ENCODE assay signal across 9 mouse cellular contexts in the genomic region with DNA sequence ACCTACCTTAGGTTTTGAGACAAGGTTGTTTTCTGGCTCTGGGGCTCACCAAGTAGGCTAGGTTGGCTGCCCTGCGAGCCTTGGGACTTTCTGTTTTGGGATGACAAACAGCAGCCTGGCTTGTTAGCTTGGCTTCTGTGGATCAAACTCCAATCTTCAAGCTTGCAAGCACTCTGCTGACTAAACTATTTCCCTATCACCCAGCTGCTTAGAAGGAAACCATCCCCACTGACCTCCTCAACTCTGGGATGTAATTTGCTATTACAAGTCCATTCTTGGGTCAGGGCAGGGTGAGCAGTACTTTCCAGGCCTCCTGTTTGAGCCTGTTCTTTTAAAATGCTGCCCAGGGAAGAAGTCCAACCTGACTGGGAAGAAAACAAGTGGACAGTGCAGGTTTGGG. TPM values are rescaled to one million over a fixed set of nuclear protein-coding genes. Genes with fewer than 3 reads are reported as not detected.
DNase-seq lines count a peak whose midpoint lies in the region; ATAC-seq lines count a peak whose summit lies in the region.
"Had no signal": no experiment of that assay in that cellular context is flagged by ENCODE, and none has a peak within 500 bp of the region (broad histone marks: within the 10 kb centered on the region; RNA-seq: fewer than 3 reads in every experiment).

No protein-coding gene starts in this region.

- H3K4me1 ChIP-seq in heart, embryonic 11.5 days (ENCODE audit: control insufficient read depth, insufficient read depth, low read length): peaks cover 31% of the 10 kb centered on the region
- H3K4me1 ChIP-seq in heart, embryonic 15.5 days (replicated peaks): peaks cover 49% of the 10 kb centered on the region
- H3K4me1 ChIP-seq in forebrain, embryonic 15.5 days: no peaks in the 10 kb centered on the region

- H3K36me3 ChIP-seq in heart, embryonic 11.5 days (ENCODE audit: control insufficient read depth, insufficient read depth, low read length): no peaks in the 10 kb centered on the region
- H3K36me3 ChIP-seq in heart, embryonic 15.5 days: no peaks in the 10 kb centered on the region
- H3K36me3 ChIP-seq in forebrain, embryonic 15.5 days: no peaks in the 10 kb centered on the region
- H3K36me3 ChIP-seq: midbrain, embryonic 12.5 days had no signal

- intact Hi-C loops in heart, postnatal 36 days (cut with DNase I): no loop called here

- H3K9me3 ChIP-seq in heart, embryonic 11.5 days (replicated peaks; ENCODE audit: control insufficient read depth, low read length): no peaks in the 10 kb centered on the region
- no peaks in the 10 kb centered on the region for H3K9me3 ChIP-seq in heart, embryonic 15.5 days (replicated peaks)
- no peaks in the 10 kb centered on the region for H3K9me3 ChIP-seq in forebrain, embryonic 15.5 days
- H3K9me3 ChIP-seq: midbrain, embryonic 12.5 days had no signal

- H3K4me3 ChIP-seq in heart, embryonic 11.5 days (ENCODE audit: low read depth, low read length): no peak overlapping the region
- H3K4me3 ChIP-seq in heart, embryonic 15.5 days: no peak overlapping the region
- no peak overlapping the region for H3K4me3 ChIP-seq in forebrain, embryonic 15.5 days
- H3K4me3 ChIP-seq: midbrain, embryonic 12.5 days had no signal

- ATAC-seq in heart, embryonic 11.5 days (replicated peaks; ENCODE audit: insufficient number of reproducible peaks, low FRiP score, low TSS enrichment): no peak
- no peak for ATAC-seq in heart, embryonic 15.5 days (replicated peaks; ENCODE audit: insufficient number of reproducible peaks, insufficient read depth, low FRiP score, low read depth)
- ATAC-seq in forebrain, embryonic 15.5 days (replicated peaks): no peak

- 74% methylated on average over 1 of the region's 1 CpGs for WGBS in heart, embryonic 11.5 days (ENCODE audit: insufficient replicate concordance)
- WGBS in heart, embryonic 15.5 days: 28% methylated on average over 1 of the region's 1 CpGs
- WGBS in forebrain, embryonic 15.5 days: 90% methylated on average over 1 of the region's 1 CpGs

- DNase-seq in heart, postnatal 36 days: no peak
- DNase-seq in 3T3-L1 (ENCODE audit: low read depth, low spot score): peak; percentile 57
- DNase-seq in kidney, postnatal 25 days: peak; percentile 63 to 86
- no peak for DNase-seq in thymus, postnatal 25 days
- no peak for DNase-seq in B cell, adult 2 months

- peak overlapping the region; percentile 84 for H3K27ac ChIP-seq in heart, embryonic 11.5 days (ENCODE audit: low read depth, low read length)
- peak overlapping the region; percentile 87 for H3K27ac ChIP-seq in heart, embryonic 15.5 days
- H3K27ac ChIP-seq in forebrain, embryonic 15.5 days (replicated peaks): no peak overlapping the region
- H3K27ac ChIP-seq: midbrain, embryonic 12.5 days had no signal

- no peaks in the 10 kb centered on the region for H3K27me3 ChIP-seq in heart, embryonic 11.5 days (ENCODE audit: control insufficient read depth, insufficient read depth, low read length)
- no peaks in the 10 kb centered on the region for H3K27me3 ChIP-seq in heart, embryonic 15.5 days
- no peaks in the 10 kb centered on the region for H3K27me3 ChIP-seq in forebrain, embryonic 15.5 days
- H3K27me3 ChIP-seq: midbrain, embryonic 12.5 days had no signal

- H3K9ac ChIP-seq in heart, embryonic 11.5 days (ENCODE audit: low read depth, low read length): 0 out of 2 replicates have a peak overlapping the region, but pooled peaks have one; percentile 43
- H3K9ac ChIP-seq in heart, embryonic 15.5 days: no peak overlapping the region
- H3K9ac ChIP-seq in forebrain, embryonic 15.5 days (replicated peaks): no peak overlapping the region
- H3K9ac ChIP-seq: midbrain, embryonic 12.5 days had no signal

- H3K4me2 ChIP-seq in heart, embryonic 11.5 days: peak overlapping the region; percentile 6; the same call in 1 of the 2 replicates
- H3K4me2 ChIP-seq in heart, embryonic 15.5 days: peak overlapping the region; percentile 14; the same call in 1 of the 2 replicates
- H3K4me2 ChIP-seq in forebrain, embryonic 15.5 days (replicated peaks): no peak overlapping the region
- H3K4me2 ChIP-seq: midbrain, embryonic 12.5 days had no signal

RNA-seq across cellular contexts. Expression of gene Akap2, which starts 47.5 kb away (rescaled TPM):
- 43.4 and 45.9 TPM in 2 replicates for polyA plus RNA-seq in heart, embryonic 11.5 days (2014; fragmentation: Nextera tagmentation; extraction: Ambion mirVana)
- total RNA-seq in heart, postnatal 36 days (2021): 10 to 100 TPM; 89.4 to 95.7 TPM
- polyA plus RNA-seq in heart, embryonic 15.5 days (2015; fragmentation: Nextera tagmentation; extraction: Ambion mirVana): 40.0 and 48.5 TPM in 2 replicates
- 6.1 and 6.5 TPM in 2 replicates for polyA plus RNA-seq in forebrain, embryonic 15.5 days (2015; fragmentation: Nextera tagmentation; extraction: Ambion mirVana)

Comparison
In these comparisons a context has a peak if more than half of its experiments do, and no peak if none do; other contexts are left out.
1. DNase-seq: peak in 3T3-L1 (single experiment) and kidney, postnatal 25 days (2 of 2); none in heart, postnatal 36 days (0 of 2), thymus, postnatal 25 days (single experiment) and B cell, adult 2 months (0 of 2).